Mouse (Mus musculus): ENCODE measurements around the gene Setdb1.

DNA sequence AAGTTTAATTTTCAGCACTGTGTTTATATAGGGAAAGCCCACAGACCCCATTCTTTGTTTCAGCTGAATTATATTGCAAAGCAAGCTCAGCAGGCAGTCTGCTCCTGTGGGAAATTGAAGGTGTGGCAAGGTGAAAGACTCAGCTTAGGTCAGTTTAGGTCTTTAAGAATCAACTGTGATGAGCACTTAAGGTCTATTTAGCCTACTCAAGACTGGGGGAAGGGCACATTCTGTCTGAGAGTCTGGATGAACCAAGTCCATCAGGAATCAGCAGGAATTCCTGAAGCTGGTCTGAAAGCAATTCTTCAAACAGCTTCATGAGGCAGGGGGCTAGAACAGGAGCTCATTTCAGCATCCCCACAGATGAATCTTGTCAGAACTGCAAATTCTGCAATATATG lies 13.1 kb upstream of the Setdb1 start:
- TF ChIP-seq POLR2A (IDR thresholded peaks at IDR 0.05; ENCODE audit: borderline replicate concordance, extremely low read depth, insufficient read depth, insufficient read length, poor library complexity, severe bottlenecking) (no peak), CTCF (IDR thresholded peaks at IDR 0.05; ENCODE audit: borderline replicate concordance, extremely low read depth, insufficient read depth, insufficient read length) (no peak)

Measured in brain, embryonic 14.5 days (tissue).